Mouse (Mus musculus) ovary, adult 10 weeks (tissue): ENCODE measurements around the gene Nabp2. TPM values are rescaled to one million over a fixed set of nuclear protein-coding genes. Genes with fewer than 3 reads are reported as not detected.

Experiments
- polyA plus RNA-seq: library from polyadenylated mRNA; stranded (reverse); fragments of 350-450 nt; fragmentation: Illumina TruSeq; extraction: RNeasy Lipid Tissue Mini Kit (QIAGEN cat#74804); gene quantifications from one replicate; pipeline ENCODE4 v1.2.3, GENCODE M21; 2014

Gene Nabp2
- 13.7 TPM for polyA plus RNA-seq

GRCm38 (mm10) chr10:128411211-128412054, at the start of gene Nabp2, which contains the start of gene Rnf41:
Gene Nabp2 (minus strand): TSS chr10:128411492.
Gene Rnf41 (plus strand): TSS chr10:128411657.

GRCm38 (mm10) chr10:128458719-128459408, 47.6 kb upstream of the Nabp2 start, which contains the start of gene Smarcc2:
Gene Smarcc2 (plus strand): TSS chr10:128459248.

GRCm38 (mm10) chr10:128401056-128401455, 10.2 kb downstream of the Nabp2 start, which contains the start of gene Slc39a5:
Gene Slc39a5 (minus strand): TSS chr10:128401229.

GRCm38 (mm10) chr10:128376455-128377211, 34.7 kb downstream of the Nabp2 start, which contains the start of gene Ankrd52:
Gene Ankrd52 (plus strand): TSS chr10:128377115.

GRCm38 (mm10) chr10:128368402-128369217, 42.7 kb downstream of the Nabp2 start, which contains the start of gene Coq10a:
Gene Coq10a (minus strand): TSS chr10:128368997.

Other genes with a start within 250 kb of the Nabp2 start
- 28.7 TPM for gene Rbms2, start 231.2 kb downstream of the Nabp2 start, polyA plus RNA-seq
- gene Gls2, start 217.0 kb downstream of the Nabp2 start, polyA plus RNA-seq = not detected
- 9.3 TPM for gene Spryd4, start 199.7 kb downstream of the Nabp2 start, polyA plus RNA-seq
- not detected for gene Mip, start 185.7 kb downstream of the Nabp2 start, polyA plus RNA-seq
- gene Timeless, start 179.4 kb downstream of the Nabp2 start, polyA plus RNA-seq = 2.7 TPM
- gene Apon, start 157.4 kb downstream of the Nabp2 start, polyA plus RNA-seq = not detected
- gene Apof, start 142.8 kb downstream of the Nabp2 start, polyA plus RNA-seq = 1.00 TPM
- 7.4 TPM for gene Stat2, start 140.9 kb downstream of the Nabp2 start, polyA plus RNA-seq
- gene Il23a, start 112.7 kb downstream of the Nabp2 start, polyA plus RNA-seq = not detected
- gene Pan2, start 108.2 kb downstream of the Nabp2 start, polyA plus RNA-seq = 7.2 TPM
- gene Cnpy2, start 89.0 kb downstream of the Nabp2 start, polyA plus RNA-seq = 55.8 TPM
- gene Cs, start 73.8 kb downstream of the Nabp2 start, polyA plus RNA-seq = 85.3 TPM
- 3.9 TPM for gene Coq10a, start 42.5 kb downstream of the Nabp2 start, polyA plus RNA-seq
- gene Ankrd52, start 34.4 kb downstream of the Nabp2 start, polyA plus RNA-seq = 8.8 TPM
- gene Slc39a5, start 10.3 kb downstream of the Nabp2 start, polyA plus RNA-seq = not detected
- gene Rnf41, start 165 bp upstream of the Nabp2 start, polyA plus RNA-seq = 10.5 TPM
- 62.3 TPM for gene Smarcc2, start 47.8 kb upstream of the Nabp2 start, polyA plus RNA-seq
- gene Myl6, start 82.7 kb upstream of the Nabp2 start, polyA plus RNA-seq = 108 TPM
- gene Myl6b, start 87.2 kb upstream of the Nabp2 start, polyA plus RNA-seq = not detected
- gene Esyt1, start 114.4 kb upstream of the Nabp2 start, polyA plus RNA-seq = 6.2 TPM
- 1.3 TPM for gene Zc3h10, start 136.3 kb upstream of the Nabp2 start, polyA plus RNA-seq
- gene Rpl41, start 137.8 kb upstream of the Nabp2 start, polyA plus RNA-seq = 14.5 TPM
- 143 TPM for gene Pa2g4, start 154.5 kb upstream of the Nabp2 start, polyA plus RNA-seq
- gene Erbb3, start 178.2 kb upstream of the Nabp2 start, polyA plus RNA-seq = 3.8 TPM
- 6.0 TPM for gene Rps26, start 215.3 kb upstream of the Nabp2 start, polyA plus RNA-seq
- gene Ikzf4, start 234.5 kb upstream of the Nabp2 start, polyA plus RNA-seq = 2.1 TPM